Mouse (Mus musculus): ENCODE results near the gene Acyp2.

DNA sequence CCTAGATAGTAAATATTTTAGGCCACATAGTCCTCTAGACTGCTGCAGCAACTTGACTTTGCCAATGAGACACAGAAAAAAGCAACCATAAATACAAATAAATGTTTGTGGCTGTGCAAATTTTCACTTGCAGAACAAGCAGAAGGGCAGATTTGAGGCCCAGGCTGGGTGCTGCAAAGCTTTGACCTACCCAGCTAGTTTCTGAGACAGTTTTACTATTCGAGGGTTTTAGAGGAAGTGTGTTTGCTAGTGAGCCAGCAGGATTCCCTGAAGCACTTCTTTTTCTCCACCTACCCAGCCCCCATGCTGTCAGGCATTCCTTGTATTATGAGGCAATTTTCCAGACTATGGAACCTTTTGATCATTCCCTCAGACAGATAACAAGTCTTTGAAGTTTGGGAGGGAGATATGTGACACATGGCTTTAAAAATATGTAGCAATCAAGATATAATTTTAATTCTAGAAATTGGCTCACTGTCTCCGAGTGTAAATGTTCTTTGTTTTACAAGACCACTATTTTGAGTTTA, 31.8 kb downstream of the Acyp2 start:
- TF ChIP-seq POLR2A (IDR thresholded peaks at IDR 0.05; ENCODE audit: borderline replicate concordance, low read depth, low read length), result no peak
- no peak for TF ChIP-seq CTCF (IDR thresholded peaks at IDR 0.05; ENCODE audit: low read depth, low read length)

Data from bone marrow macrophage, adult 2 months (primary cell).